ENCODE assay signal across 26 mouse cellular contexts in the genomic region with DNA sequence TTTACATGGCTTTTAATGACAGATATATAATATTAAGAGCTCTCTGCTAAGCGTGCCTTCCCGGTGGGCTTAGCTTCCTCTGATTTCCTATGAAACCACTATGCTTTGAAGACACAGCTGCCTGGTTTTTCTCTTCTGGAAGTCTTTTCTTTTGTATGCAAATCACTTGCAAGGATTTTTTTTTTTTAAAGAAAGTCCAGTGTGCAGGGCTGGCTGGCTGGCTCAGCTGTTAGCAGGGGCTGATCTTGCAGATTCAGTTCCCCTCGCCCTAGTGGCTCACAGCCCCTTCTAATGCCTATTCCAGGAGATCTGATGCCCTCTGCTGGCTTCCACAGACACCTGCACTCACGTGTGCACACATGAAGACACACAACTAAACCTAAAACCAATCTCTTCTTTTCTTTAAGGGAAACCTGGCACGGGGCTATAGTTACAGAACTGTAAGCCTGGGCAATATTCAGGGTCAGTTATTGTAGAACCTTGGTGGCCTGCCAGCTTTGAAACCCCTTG.
DNase-seq lines count a peak whose midpoint lies in the region; ATAC-seq and TF ChIP-seq lines count a peak whose summit lies in the region.
"Had no signal": no experiment of that assay in that cellular context is flagged by ENCODE, and none has a peak within 500 bp of the region (broad histone marks: within the 10 kb centered on the region; RNA-seq: fewer than 3 reads in every experiment).

No protein-coding gene starts in this region.

- 71% methylated on average over 5 of the region's 5 CpGs for WGBS in liver, embryonic 14.5 days (ENCODE audit: insufficient replicate concordance)
- WGBS in liver, embryonic 12.5 days (ENCODE audit: insufficient replicate concordance): 74% methylated on average over 5 of the region's 5 CpGs

- intact Hi-C loops in gastrocnemius, adult 2 months (cut with DNase I): no loop called here

- no peak overlapping the region for H3K4me2 ChIP-seq in liver, embryonic 14.5 days (ENCODE audit: low read depth)
- H3K4me2 ChIP-seq in liver, embryonic 12.5 days: no peak overlapping the region
- H3K4me2 ChIP-seq: embryonic facial prominence, embryonic 15.5 days; heart, embryonic 15.5 days; hindbrain, embryonic 15.5 days; kidney, embryonic 15.5 days; limb, embryonic 15.5 days; neural tube, embryonic 12.5 days had no signal

- no peaks in the 10 kb centered on the region for H3K9me3 ChIP-seq in liver, embryonic 14.5 days (ENCODE audit: control insufficient read depth, low read length)
- H3K9me3 ChIP-seq in liver, embryonic 12.5 days (replicated peaks): no peaks in the 10 kb centered on the region
- H3K9me3 ChIP-seq in ES-Bruce4 (replicated peaks; ENCODE audit: control insufficient read depth, insufficient read depth, low read length, poor library complexity, severe bottlenecking): no peaks in the 10 kb centered on the region
- H3K9me3 ChIP-seq: embryonic facial prominence, embryonic 15.5 days; heart, embryonic 15.5 days; hindbrain, embryonic 15.5 days; kidney, embryonic 15.5 days; limb, embryonic 15.5 days; neural tube, embryonic 12.5 days had no signal

- TF ChIP-seq POLR2A in ES-Bruce4 (IDR thresholded peaks at IDR 0.05; ENCODE audit: insufficient read depth, low read length): no peak

- TF ChIP-seq CTCF in gastrocnemius, adult 2 months (IDR thresholded peaks at IDR 0.05): peak; percentile 9; the same call in 1 of the 2 replicates
- 0 out of 2 replicates have a peak, but pooled peaks have one; percentile 27 for TF ChIP-seq CTCF in liver, embryonic 14.5 days (IDR thresholded peaks at IDR 0.05; ENCODE audit: low read depth)
- peak; percentile 54 for TF ChIP-seq CTCF in ES-Bruce4 (IDR thresholded peaks at IDR 0.05; ENCODE audit: low read depth, low read length)

- no peak overlapping the region for H3K27ac ChIP-seq in gastrocnemius, adult 2 months
- no peak overlapping the region for H3K27ac ChIP-seq in liver, embryonic 14.5 days
- H3K27ac ChIP-seq in liver, embryonic 12.5 days: no peak overlapping the region
- H3K27ac ChIP-seq in ES-Bruce4 (ENCODE audit: insufficient read depth, low read length): no peak overlapping the region
- H3K27ac ChIP-seq: embryonic facial prominence, embryonic 15.5 days; heart, embryonic 15.5 days; hindbrain, embryonic 15.5 days; limb, embryonic 15.5 days; neural tube, embryonic 12.5 days had no signal

- peaks cover 14 to 26% of the 10 kb centered on the region in 2 experiments for H3K4me1 ChIP-seq in liver, embryonic 14.5 days (replicated peaks; ENCODE audit: control insufficient read depth in 2 of 2, insufficient read depth in 2 of 2, low read length in 1 of 2)
- peaks cover 56% of the 10 kb centered on the region for H3K4me1 ChIP-seq in liver, embryonic 12.5 days
- H3K4me1 ChIP-seq in ES-Bruce4 (ENCODE audit: control insufficient read depth, insufficient read depth, low read length): peaks cover 3% of the 10 kb centered on the region

- no peak overlapping the region for H3K9ac ChIP-seq in liver, embryonic 14.5 days (replicated peaks)
- no peak overlapping the region for H3K9ac ChIP-seq in liver, embryonic 12.5 days
- no peak overlapping the region for H3K9ac ChIP-seq in ES-Bruce4 (ENCODE audit: low read depth, poor library complexity, severe bottlenecking)
- H3K9ac ChIP-seq: embryonic facial prominence, embryonic 15.5 days; heart, embryonic 15.5 days; hindbrain, embryonic 15.5 days; kidney, embryonic 15.5 days; limb, embryonic 15.5 days; neural tube, embryonic 12.5 days had no signal

- DNase-seq in gastrocnemius, adult 2 months: no peak
- DNase-seq in gastrocnemius, postnatal 4 days (ENCODE audit: low spot score in 2 of 2): no peak
- no peak for DNase-seq in liver, embryonic 14.5 days (ENCODE audit: low read depth in 3 of 3, low spot score in 3 of 3)
- DNase-seq in adipocyte (ENCODE audit: low spot score): peak; percentile 17
- no peak for DNase-seq in embryo, embryonic 9.5 days (ENCODE audit: extremely low spot score)
- no peak for DNase-seq in embryo, embryonic 10 days (ENCODE audit: low spot score)
- DNase-seq: cerebellum, adult 8-10 months; cerebellum, postnatal 36 days; gastrocnemius, postnatal 36 days; heart, postnatal 4 days; kidney, postnatal 4 days; layer of hippocampus, adult 9-11 months; lung, postnatal 14 days; right cerebral cortex, postnatal 14 days had no signal

- no peaks in the 10 kb centered on the region for H3K27me3 ChIP-seq in liver, embryonic 14.5 days (ENCODE audit: control insufficient read depth, insufficient read depth, low read length)
- no peaks in the 10 kb centered on the region for H3K27me3 ChIP-seq in liver, embryonic 12.5 days (replicated peaks)
- H3K27me3 ChIP-seq in ES-Bruce4 (ENCODE audit: control insufficient read depth, insufficient read depth, low read length, poor library complexity, severe bottlenecking): no peaks in the 10 kb centered on the region
- H3K27me3 ChIP-seq: embryonic facial prominence, embryonic 15.5 days; heart, embryonic 15.5 days; hindbrain, embryonic 15.5 days; limb, embryonic 15.5 days; neural tube, embryonic 12.5 days had no signal

- no peaks in the 10 kb centered on the region for H3K36me3 ChIP-seq in liver, embryonic 14.5 days (replicated peaks; ENCODE audit: control insufficient read depth, insufficient read depth, low read depth)
- no peaks in the 10 kb centered on the region for H3K36me3 ChIP-seq in liver, embryonic 12.5 days
- no peaks in the 10 kb centered on the region for H3K36me3 ChIP-seq in ES-Bruce4 (ENCODE audit: control insufficient read depth, insufficient read depth, low read length, poor library complexity, severe bottlenecking)
- H3K36me3 ChIP-seq: embryonic facial prominence, embryonic 15.5 days; G1E; heart, embryonic 15.5 days; hindbrain, embryonic 15.5 days; kidney, embryonic 15.5 days; limb, embryonic 15.5 days; neural tube, embryonic 12.5 days had no signal

- no peak overlapping the region for H3K4me3 ChIP-seq in gastrocnemius, adult 2 months
- no peak overlapping the region for H3K4me3 ChIP-seq in liver, embryonic 14.5 days (ENCODE audit: insufficient read depth in 1 of 2, low read depth in 2 of 2, low read length in 2 of 2)
- H3K4me3 ChIP-seq in liver, embryonic 12.5 days: no peak overlapping the region
- H3K4me3 ChIP-seq in ES-Bruce4 (ENCODE audit: low read depth, low read length): no peak overlapping the region
- H3K4me3 ChIP-seq: embryonic facial prominence, embryonic 15.5 days; heart, embryonic 15.5 days; hindbrain, embryonic 15.5 days; kidney, embryonic 15.5 days; limb, embryonic 15.5 days; neural tube, embryonic 12.5 days had no signal

- no peak for TF ChIP-seq EP300 in liver, embryonic 14.5 days (IDR thresholded peaks at IDR 0.05; ENCODE audit: low read depth)
- no peak for TF ChIP-seq EP300 in ES-Bruce4 (IDR thresholded peaks at IDR 0.05; ENCODE audit: insufficient read depth, low read depth, low read length)

- ATAC-seq in liver, embryonic 14.5 days (ENCODE audit: insufficient read depth): no peak
- no peak for ATAC-seq in liver, embryonic 12.5 days
- ATAC-seq: activated CD4-positive, CD25-positive, alpha-beta regulatory T cell, adult 4 months; forebrain, embryonic 16.5 days; intestine, embryonic 16.5 days had no signal
